Mouse (Mus musculus) lung, adult 10 weeks (tissue): Measurements from ENCODE around the gene Shisal1. TPM values are rescaled to one million over a fixed set of nuclear protein-coding genes. Genes with fewer than 3 reads are reported as not detected.

Experiments used
- polyA plus RNA-seq: library from polyadenylated mRNA; stranded (reverse); fragments of 350-450 nt; fragmentation: Illumina TruSeq; extraction: RNeasy Lipid Tissue Mini Kit (QIAGEN cat#74804); gene quantifications from one replicate; pipeline ENCODE4 v1.2.3, GENCODE M21; 2014; ENCODE audit warnings: low read depth, low replicate concordance; ENCODE audit not compliant: insufficient read depth

Gene Shisal1
- polyA plus RNA-seq, result 0.95 TPM

GRCm38 (mm10) chr15:84446997-84447396, at the start of gene Shisal1:
TSS of gene Shisal1 (minus strand) at chr15:84447097.

Other genes starting within 250 kb of the Shisal1 start
- 29.9 TPM for gene Parvb, start 215.1 kb downstream of the Shisal1 start, polyA plus RNA-seq
- 8.3 TPM for gene Parvg, start 123.1 kb downstream of the Shisal1 start, polyA plus RNA-seq
- gene Rtl6, start 110.7 kb upstream of the Shisal1 start, polyA plus RNA-seq, result 2.7 TPM
- 6.6 TPM for gene Prr5, start 222.5 kb upstream of the Shisal1 start, polyA plus RNA-seq